Mouse (Mus musculus) testis, postnatal 10 days (tissue): ENCODE results near the gene Chrnb2.

Source experiments
- DNase-seq: peaks from one replicate; pipeline ENCODE4 v3.0.0; 2021; ENCODE audit warnings: low spot score

Gene Chrnb2

DNA sequence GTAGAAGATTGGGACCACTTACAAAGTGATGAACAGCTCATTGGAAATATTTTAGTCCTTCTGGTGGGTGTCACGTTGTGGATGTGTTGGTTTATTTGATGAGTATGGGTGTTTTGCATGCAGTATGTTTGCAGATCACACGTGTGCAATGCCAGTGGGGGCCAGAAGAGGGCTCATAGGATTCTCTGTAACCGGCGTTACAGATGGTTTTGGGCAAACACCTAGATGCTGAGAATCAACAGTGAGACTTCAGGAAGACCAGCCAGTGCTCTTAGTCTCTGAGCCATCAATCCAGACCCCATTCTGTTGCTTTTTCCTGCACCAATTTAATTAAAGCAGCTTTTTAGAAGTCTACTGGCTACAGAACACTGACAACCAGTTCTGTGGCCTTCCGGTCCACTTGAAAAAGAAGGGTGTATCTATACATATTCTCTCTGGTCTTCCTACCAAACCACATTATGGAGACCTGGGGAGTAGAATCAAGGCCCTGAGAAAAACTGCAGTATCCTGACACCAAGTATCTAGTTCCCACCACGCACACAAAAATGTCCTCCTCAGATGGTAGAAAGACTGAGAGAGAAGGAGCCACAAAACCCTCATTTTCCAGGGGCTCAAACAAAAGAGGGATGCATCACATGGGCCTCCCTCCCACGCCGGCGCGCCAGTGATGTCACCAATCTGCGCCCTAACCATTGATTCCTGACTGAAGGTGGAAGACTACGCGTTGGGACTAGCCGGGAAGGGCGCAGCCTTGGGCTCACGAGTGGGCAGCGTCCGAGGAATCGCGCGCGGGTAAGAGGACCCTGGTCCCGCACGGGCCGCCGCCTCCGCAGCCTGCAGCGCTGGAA, 49.8 kb downstream of the Chrnb2 start, which contains the start of gene Adar:
Adar (plus strand) TSS at position 664 of the 848 bp plus-strand sequence.
- DNase-seq: peak; percentile 91

DNA sequence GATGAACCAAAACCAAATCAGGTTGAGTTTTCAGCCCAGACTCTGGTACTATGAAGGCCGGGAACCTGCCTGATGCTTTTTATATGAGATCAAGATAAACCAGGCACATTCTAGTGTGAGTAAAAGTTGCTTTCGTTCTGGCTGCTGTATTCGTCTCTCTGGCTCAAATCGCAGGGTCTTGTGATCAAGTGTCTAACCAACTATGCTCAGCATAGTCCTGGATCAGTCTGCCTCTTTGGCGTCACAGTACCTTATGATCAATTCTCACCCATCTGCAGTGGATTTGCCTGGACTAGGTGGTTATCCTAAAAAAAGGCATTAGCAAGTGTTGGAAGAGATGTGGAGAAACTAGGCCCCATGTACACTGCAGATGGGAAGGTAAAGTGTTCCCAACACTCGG, 60.4 kb downstream of the Chrnb2 start:
- DNase-seq: no peak

DNA sequence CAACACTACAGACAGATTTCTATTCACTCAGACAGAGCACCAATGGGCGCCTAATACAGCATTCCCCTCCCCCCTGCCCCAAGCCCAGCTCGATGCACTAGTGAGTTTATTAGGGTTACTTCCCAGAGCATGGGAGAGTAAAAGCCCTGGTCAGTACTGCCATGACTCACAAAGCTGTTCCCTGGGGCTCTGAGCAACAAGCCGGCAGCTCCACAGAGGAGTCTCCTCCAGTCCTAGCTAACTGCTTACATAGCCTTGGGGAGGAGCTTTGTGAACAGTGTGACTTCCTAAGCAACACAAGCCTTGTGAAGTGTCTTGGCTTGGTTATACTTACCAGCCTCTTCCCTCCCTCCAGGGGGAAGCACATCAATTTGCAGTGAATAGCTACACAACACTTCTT, 60.8 kb downstream of the Chrnb2 start:
- no peak for DNase-seq

DNA sequence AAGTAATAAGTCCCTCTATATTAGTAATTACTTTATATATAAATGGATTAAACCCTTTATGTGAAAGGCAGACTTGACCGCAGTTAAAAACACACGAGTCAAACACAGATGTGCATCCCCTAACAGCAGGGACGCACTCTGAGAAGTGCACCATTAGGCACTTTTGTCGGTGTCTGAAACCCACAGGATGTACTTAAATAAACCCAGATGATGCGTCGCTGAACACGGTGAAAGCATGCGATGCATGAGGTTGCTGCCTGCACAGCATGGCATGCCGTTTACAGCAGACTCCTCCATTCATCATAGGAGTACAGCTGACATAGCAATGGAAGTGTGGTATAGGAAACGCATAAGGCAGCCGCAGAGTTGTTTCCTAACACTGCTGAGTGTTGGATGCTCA, 64.0 kb downstream of the Chrnb2 start:
- no peak for DNase-seq

DNA sequence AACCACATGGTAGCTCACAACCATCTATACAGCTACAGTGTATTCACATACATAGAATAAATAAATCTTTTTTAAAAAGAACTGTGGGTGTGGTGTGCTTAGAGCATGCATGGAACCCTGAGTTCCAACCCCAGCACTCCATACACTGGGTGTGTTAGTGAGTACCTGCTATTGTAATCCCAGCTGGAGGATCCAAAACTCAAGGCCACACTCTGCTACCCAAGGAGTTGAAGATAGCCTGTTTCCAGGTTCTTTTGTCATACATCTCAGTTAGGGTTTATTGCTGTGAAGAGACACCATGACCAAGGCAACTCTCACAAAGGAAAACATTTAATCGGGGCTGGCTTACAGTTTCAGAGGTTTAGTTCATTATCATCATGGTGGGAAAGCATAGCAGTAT, 65.5 kb downstream of the Chrnb2 start:
- no peak for DNase-seq
